Comparison of ENCODE assay signal across 10 mouse cellular contexts in the genomic region with DNA sequence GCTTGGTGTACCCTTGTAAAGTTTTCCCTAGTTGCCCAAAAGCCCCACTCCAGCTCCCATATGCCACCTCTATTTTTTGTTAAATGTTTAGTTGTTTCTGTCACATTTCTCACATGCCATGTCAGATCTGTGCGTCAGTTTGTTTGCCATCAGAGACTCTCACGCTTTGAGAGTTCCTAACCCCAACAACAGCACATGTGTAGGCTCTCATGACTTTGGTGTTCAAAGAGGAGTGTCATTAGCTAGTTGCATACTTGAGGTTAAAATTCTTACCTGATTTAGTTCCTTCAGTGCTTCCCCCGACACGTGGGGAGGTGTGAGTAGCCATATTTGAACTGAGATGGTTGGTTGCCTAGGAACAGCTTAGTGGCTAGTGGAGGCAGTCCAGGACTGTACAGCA. TPM values are rescaled to one million over a fixed set of nuclear protein-coding genes. Genes with fewer than 3 reads are reported as not detected.
DNase-seq lines count a peak whose midpoint lies in the region; ATAC-seq and TF ChIP-seq lines count a peak whose summit lies in the region.
"Had no signal": no experiment of that assay in that cellular context is flagged by ENCODE, and none has a peak within 500 bp of the region (broad histone marks: within the 10 kb centered on the region; RNA-seq: fewer than 3 reads in every experiment).

No protein-coding gene starts in this region.

- TF ChIP-seq CTCF in lung, embryonic 14.5 days (IDR thresholded peaks at IDR 0.05; ENCODE audit: low read depth), result no peak

- 61% methylated on average over 4 of the region's 4 CpGs for WGBS in heart, embryonic 12.5 days
- WGBS in lung, embryonic 14.5 days, result 71% methylated on average over 4 of the region's 4 CpGs
- 41% methylated on average over 4 of the region's 4 CpGs for WGBS in hindbrain, embryonic 14.5 days

- peak overlapping the region; percentile 65 for H3K4me2 ChIP-seq in heart, embryonic 12.5 days
- peak overlapping the region; percentile 51 for H3K4me2 ChIP-seq in lung, embryonic 14.5 days
- H3K4me2 ChIP-seq in hindbrain, embryonic 14.5 days (replicated peaks), result peak overlapping the region; percentile 70
- H3K4me2 ChIP-seq in myocyte (ENCODE audit: low read depth), result peak overlapping the region; percentile 61

- H3K9ac ChIP-seq in heart, embryonic 12.5 days, result peak overlapping the region; percentile 18; the same call in 1 of the 2 replicates
- H3K9ac ChIP-seq in lung, embryonic 14.5 days, result no peak overlapping the region
- no peak overlapping the region for H3K9ac ChIP-seq in hindbrain, embryonic 14.5 days

- H3ac ChIP-seq in myocyte (ENCODE audit: control insufficient read depth, insufficient read length), result no peak overlapping the region

- H3K9me3 ChIP-seq in heart, embryonic 12.5 days (replicated peaks), result peaks cover 3% of the 10 kb centered on the region; the same call in 1 of the 2 replicates
- no peaks in the 10 kb centered on the region for H3K9me3 ChIP-seq in lung, embryonic 14.5 days (ENCODE audit: low read depth, low read length)
- H3K9me3 ChIP-seq in hindbrain, embryonic 14.5 days (ENCODE audit: control insufficient read depth, low read length), result no peaks in the 10 kb centered on the region

- DNase-seq in heart, adult 8-10 months (ENCODE audit: low spot score), result no peak
- no peak for DNase-seq in lung, embryonic 14.5 days
- no peak for DNase-seq in lung, postnatal 14 days
- no peak for DNase-seq in hindbrain, embryonic 14.5 days (ENCODE audit: low spot score)
- no peak for DNase-seq in urinary bladder, postnatal 4 days (ENCODE audit: low spot score in 2 of 2)
- no peak for DNase-seq in cerebellum, adult 8-10 months
- DNase-seq: right cerebral cortex, postnatal 4 days had no signal

- peak overlapping the region; percentile 68 for H3K27ac ChIP-seq in heart, embryonic 12.5 days (ENCODE audit: poor library complexity, severe bottlenecking)
- no peak overlapping the region for H3K27ac ChIP-seq in lung, embryonic 14.5 days (ENCODE audit: low read depth)
- no peak overlapping the region for H3K27ac ChIP-seq in hindbrain, embryonic 14.5 days

- H3K4me3 ChIP-seq in heart, embryonic 12.5 days, result peak overlapping the region; percentile 33
- no peak overlapping the region for H3K4me3 ChIP-seq in lung, embryonic 14.5 days (ENCODE audit: low read depth, low read length)
- H3K4me3 ChIP-seq in hindbrain, embryonic 14.5 days (replicated peaks; ENCODE audit: low read length), result peak overlapping the region; percentile 9; the same call in 1 of the 2 replicates
- H3K4me3 ChIP-seq in myocyte, result no peak overlapping the region

- ATAC-seq in heart, embryonic 12.5 days (ENCODE audit: insufficient number of reproducible peaks, low FRiP score), result no peak
- no peak for ATAC-seq in lung, embryonic 14.5 days (ENCODE audit: insufficient read depth)
- ATAC-seq in hindbrain, embryonic 14.5 days (ENCODE audit: low FRiP score), result no peak
- ATAC-seq: Patski had no signal

- peaks cover 28% of the 10 kb centered on the region for H3K4me1 ChIP-seq in heart, embryonic 12.5 days (replicated peaks)
- peaks cover 11% of the 10 kb centered on the region for H3K4me1 ChIP-seq in lung, embryonic 14.5 days (ENCODE audit: insufficient read depth)
- H3K4me1 ChIP-seq in hindbrain, embryonic 14.5 days (replicated peaks; ENCODE audit: control insufficient read depth, insufficient read depth, low read length), result peaks cover 18% of the 10 kb centered on the region

- TF ChIP-seq POLR2A in myocyte (IDR thresholded peaks at IDR 0.05; ENCODE audit: insufficient read length, low read depth), result no peak

- peaks cover 41% of the 10 kb centered on the region for H3K79me2 ChIP-seq in myocyte (ENCODE audit: control insufficient read depth, insufficient read depth)

- no peaks in the 10 kb centered on the region for H3K27me3 ChIP-seq in heart, embryonic 12.5 days (replicated peaks)
- no peaks in the 10 kb centered on the region for H3K27me3 ChIP-seq in lung, embryonic 14.5 days (ENCODE audit: insufficient read depth, low read length)
- H3K27me3 ChIP-seq in hindbrain, embryonic 14.5 days (ENCODE audit: control insufficient read depth, insufficient read depth, low read length), result no peaks in the 10 kb centered on the region
- H3K27me3 ChIP-seq in myocyte (ENCODE audit: control insufficient read depth, insufficient read depth, insufficient read length), result no peaks in the 10 kb centered on the region
- H3K27me3 ChIP-seq: Patski had no signal

- H3K36me3 ChIP-seq in heart, embryonic 12.5 days, result peaks cover 10% of the 10 kb centered on the region
- no peaks in the 10 kb centered on the region for H3K36me3 ChIP-seq in lung, embryonic 14.5 days (ENCODE audit: insufficient read depth)
- H3K36me3 ChIP-seq in hindbrain, embryonic 14.5 days (replicated peaks; ENCODE audit: control insufficient read depth, insufficient read depth), result no peaks in the 10 kb centered on the region
- no peaks in the 10 kb centered on the region for H3K36me3 ChIP-seq in myocyte (ENCODE audit: control insufficient read depth, insufficient read depth)

TF ChIP-seq in myocyte, 11 proteins besides CTCF, POLR2A, EP300 and RAD21:
- TF ChIP-seq MAX (IDR thresholded peaks at IDR 0.05; ENCODE audit: low read depth) (no peak), REST (IDR thresholded peaks at IDR 0.05; ENCODE audit: insufficient read depth, insufficient read length) (no peak), TCF3 (IDR thresholded peaks at IDR 0.05; ENCODE audit: insufficient read length, low read depth) (no peak), TCF12 (IDR thresholded peaks at IDR 0.05; ENCODE audit: insufficient read depth, poor library complexity, severe bottlenecking) (no peak), SRF (IDR thresholded peaks at IDR 0.05; ENCODE audit: control insufficient read depth, insufficient read length, low read depth) (no peak), MYOD1 (IDR thresholded peaks at IDR 0.05; ENCODE audit: control insufficient read depth in 1 of 3, insufficient read length in 2 of 3, low read depth in 2 of 3) (no peak), CEBPB (IDR thresholded peaks at IDR 0.05; ENCODE audit: insufficient read depth, poor library complexity, severe bottlenecking) (no peak), E2F4 (IDR thresholded peaks at IDR 0.05; ENCODE audit: insufficient read depth) (no peak), MYOG (IDR thresholded peaks at IDR 0.05; ENCODE audit: control insufficient read depth in 1 of 3, insufficient read depth in 1 of 3, insufficient read length in 2 of 3, low read depth in 2 of 3) (no peak), POLR2AphosphoS2 (IDR thresholded peaks at IDR 0.05; ENCODE audit: insufficient read length, low read depth) (no peak)
TF ChIP-seq in myocyte: peak in this region for 0.

RNA-seq across cellular contexts. Expression of a gene that starts 2.1 kb away (rescaled TPM):
- 41.5 and 44.9 TPM in 2 replicates for polyA plus RNA-seq in heart, embryonic 12.5 days (2016; fragmentation: Nextera tagmentation; extraction: Ambion mirVana)
- 100 to 1,000 TPM; 453 to 510 (median 503) TPM for total RNA-seq in heart, adult 8-10 months (2022)
- 49.7 and 50.0 TPM in 2 replicates for polyA plus RNA-seq in lung, embryonic 14.5 days (2014; fragmentation: Nextera tagmentation; extraction: Ambion mirVana)
- 59.4 and 63.8 TPM in 2 replicates for polyA plus RNA-seq in hindbrain, embryonic 14.5 days (2014; fragmentation: Nextera tagmentation; extraction: Ambion mirVana)
- 85.6 TPM for polyA plus RNA-seq in myocyte (2012; fragmentation: generic; extraction: Trizol)

Comparison
In these comparisons a context has a peak if more than half of its experiments do, and no peak if none do; other contexts are left out.
1. H3K4me3 ChIP-seq: peak in heart, embryonic 12.5 days (single experiment) and hindbrain, embryonic 14.5 days (single experiment); none in lung, embryonic 14.5 days (single experiment) and myocyte (single experiment).
2. Peak in every context shown above with its lines, with median percentiles within 50 percentile points of each other: H3K4me2 ChIP-seq.